In the genomic region with DNA sequence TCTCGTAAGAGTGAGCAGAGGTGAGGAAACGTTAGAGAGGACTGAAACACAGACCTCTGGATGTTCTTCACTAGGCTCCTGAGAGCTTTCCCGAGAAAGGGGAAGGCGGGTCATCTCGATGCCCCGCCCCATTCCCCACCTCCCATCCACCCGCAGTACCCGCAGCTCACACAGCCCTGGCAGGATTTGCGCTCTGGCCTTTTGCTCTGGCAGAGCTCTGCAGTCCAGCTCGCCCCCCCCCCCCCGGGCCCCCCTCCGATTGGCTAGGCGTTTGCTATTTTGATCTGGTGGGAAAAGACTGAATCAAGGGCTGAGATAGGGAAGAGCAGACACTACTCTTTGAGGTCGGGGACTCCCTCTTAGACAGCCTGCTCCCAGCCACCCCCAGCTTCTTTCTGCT, we compare ENCODE assay signal across 8 mouse cellular contexts.
DNase-seq lines count a peak whose midpoint lies in the region; ATAC-seq and TF ChIP-seq lines count a peak whose summit lies in the region.

No protein-coding gene starts in this region.

- ATAC-seq in liver, embryonic 11.5 days (replicated peaks; ENCODE audit: low FRiP score), result no peak
- no peak for ATAC-seq in liver, postnatal 0 days
- ATAC-seq in intestine, embryonic 16.5 days, result peak; percentile 43; the same call in 1 of the 2 replicates
- ATAC-seq in neural tube, embryonic 11.5 days (ENCODE audit: insufficient read depth, low FRiP score, low TSS enrichment), result peak; percentile 40

- peak overlapping the region; percentile 73 for H3K4me2 ChIP-seq in liver, embryonic 11.5 days
- no peak overlapping the region for H3K4me2 ChIP-seq in liver, postnatal 0 days (ENCODE audit: low read depth, low read length)
- H3K4me2 ChIP-seq in intestine, embryonic 16.5 days (ENCODE audit: low read depth, low read length), result peak overlapping the region; percentile 87
- H3K4me2 ChIP-seq in neural tube, embryonic 11.5 days (ENCODE audit: low read depth), result peak overlapping the region; percentile 91

- H3K9me3 ChIP-seq in liver, embryonic 11.5 days (ENCODE audit: control insufficient read depth, low read length), result no peaks in the 10 kb centered on the region
- no peaks in the 10 kb centered on the region for H3K9me3 ChIP-seq in liver, postnatal 0 days (ENCODE audit: low read length)
- H3K9me3 ChIP-seq in intestine, embryonic 16.5 days (ENCODE audit: control insufficient read depth, low read length), result no peaks in the 10 kb centered on the region
- H3K9me3 ChIP-seq in neural tube, embryonic 11.5 days (ENCODE audit: control insufficient read depth, low read length), result no peaks in the 10 kb centered on the region

- WGBS in liver, embryonic 11.5 days, result 3% methylated on average over 14 of the region's 14 CpGs
- WGBS in liver, postnatal 0 days (ENCODE audit: insufficient replicate concordance), result 4% methylated on average over 10 of the region's 14 CpGs
- 4% methylated on average over 14 of the region's 14 CpGs for WGBS in intestine, embryonic 16.5 days
- WGBS in neural tube, embryonic 11.5 days, result 2% methylated on average over 12 of the region's 14 CpGs

- no peak overlapping the region for H3K9ac ChIP-seq in liver, embryonic 11.5 days (ENCODE audit: low read depth, low read length)
- H3K9ac ChIP-seq in liver, postnatal 0 days (replicated peaks), result no peak overlapping the region
- H3K9ac ChIP-seq in intestine, embryonic 16.5 days (ENCODE audit: low read depth, low read length), result no peak overlapping the region
- no peak overlapping the region; the same call in 1 of the 2 replicates for H3K9ac ChIP-seq in neural tube, embryonic 11.5 days (ENCODE audit: low read length)

- H3K4me3 ChIP-seq in liver, embryonic 11.5 days (ENCODE audit: low read depth, low read length), result peak overlapping the region; percentile 45; the same call in 1 of the 2 replicates
- H3K4me3 ChIP-seq in liver, postnatal 0 days (ENCODE audit: low read depth, low read length), result no peak overlapping the region
- no peak overlapping the region; the same call in 1 of the 2 replicates for H3K4me3 ChIP-seq in intestine, embryonic 16.5 days (ENCODE audit: low read length)
- H3K4me3 ChIP-seq in neural tube, embryonic 11.5 days (ENCODE audit: low read depth, low read length), result peak overlapping the region; percentile 51

- H3K27me3 ChIP-seq in liver, embryonic 11.5 days (replicated peaks; ENCODE audit: control insufficient read depth, insufficient read depth, low read length), result peaks cover 47% of the 10 kb centered on the region
- peaks cover 43% of the 10 kb centered on the region for H3K27me3 ChIP-seq in liver, postnatal 0 days (ENCODE audit: insufficient read depth, low read length)
- H3K27me3 ChIP-seq in intestine, embryonic 16.5 days (replicated peaks; ENCODE audit: control insufficient read depth, insufficient read depth, low read length), result peaks cover 20% of the 10 kb centered on the region; the same call in 1 of the 2 replicates
- peaks cover 25% of the 10 kb centered on the region for H3K27me3 ChIP-seq in neural tube, embryonic 11.5 days (ENCODE audit: control insufficient read depth, insufficient read depth, low read length)

- peaks cover 4% of the 10 kb centered on the region; the same call in 1 of the 2 replicates for H3K4me1 ChIP-seq in liver, embryonic 11.5 days (replicated peaks; ENCODE audit: control insufficient read depth, insufficient read depth, low read length)
- H3K4me1 ChIP-seq in liver, postnatal 0 days (ENCODE audit: insufficient read depth), result no peaks in the 10 kb centered on the region; the same call in 1 of the 2 replicates
- H3K4me1 ChIP-seq in intestine, embryonic 16.5 days (ENCODE audit: control insufficient read depth, insufficient read depth, low read length), result peaks cover 9% of the 10 kb centered on the region
- H3K4me1 ChIP-seq in neural tube, embryonic 11.5 days (ENCODE audit: control insufficient read depth, insufficient read depth, low read length), result no peaks in the 10 kb centered on the region

- no peak overlapping the region for H3K27ac ChIP-seq in liver, embryonic 11.5 days (ENCODE audit: low read depth, low read length)
- H3K27ac ChIP-seq in liver, postnatal 0 days (ENCODE audit: low read depth), result no peak overlapping the region
- no peak overlapping the region for H3K27ac ChIP-seq in intestine, embryonic 16.5 days (ENCODE audit: low read length)
- H3K27ac ChIP-seq in neural tube, embryonic 11.5 days (ENCODE audit: low read depth, low read length), result no peak overlapping the region

- no peaks in the 10 kb centered on the region for H3K36me3 ChIP-seq in liver, embryonic 11.5 days (ENCODE audit: control insufficient read depth, insufficient read depth, low read length)
- no peaks in the 10 kb centered on the region for H3K36me3 ChIP-seq in liver, postnatal 0 days (replicated peaks; ENCODE audit: insufficient read depth, low read length)
- no peaks in the 10 kb centered on the region for H3K36me3 ChIP-seq in intestine, embryonic 16.5 days (ENCODE audit: control insufficient read depth, insufficient read depth, low read length)
- H3K36me3 ChIP-seq in neural tube, embryonic 11.5 days (ENCODE audit: control insufficient read depth, insufficient read depth, low read length), result no peaks in the 10 kb centered on the region

- no peak for TF ChIP-seq CTCF in liver, postnatal 0 days (IDR thresholded peaks at IDR 0.05; ENCODE audit: low read depth)

- no peak for TF ChIP-seq EP300 in liver, postnatal 0 days (IDR thresholded peaks at IDR 0.05; ENCODE audit: low read depth)

- DNase-seq in liver, embryonic 11.5 days (ENCODE audit: low spot score), result no peak
- no peak for DNase-seq in liver, postnatal 0 days
- DNase-seq in cerebellum, postnatal 36 days, result peak; percentile 56 to 67
- DNase-seq in neural tube, embryonic 11.5 days (ENCODE audit: low spot score), result peak; percentile 51
- DNase-seq in layer of hippocampus, adult 11-12 months (ENCODE audit: low spot score), result no peak
- DNase-seq in B cell, adult 2 months, result no peak
- DNase-seq in thymus, adult 18-20 months, result no peak

Comparison
In these comparisons a context has a peak if more than half of its experiments do, and no peak if none do; other contexts are left out.
1. H3K4me3 ChIP-seq: peak in liver, embryonic 11.5 days (single experiment) and neural tube, embryonic 11.5 days (single experiment); none in liver, postnatal 0 days (single experiment) and intestine, embryonic 16.5 days (single experiment).
2. ATAC-seq: peak in intestine, embryonic 16.5 days (single experiment) and neural tube, embryonic 11.5 days (single experiment); none in liver, embryonic 11.5 days (single experiment) and liver, postnatal 0 days (single experiment).
3. DNase-seq: peak in cerebellum, postnatal 36 days (2 of 2) and neural tube, embryonic 11.5 days (single experiment); none in liver, embryonic 11.5 days (single experiment), liver, postnatal 0 days (single experiment), layer of hippocampus, adult 11-12 months (single experiment), B cell, adult 2 months (0 of 2) and thymus, adult 18-20 months (0 of 2).